Mouse (Mus musculus): Measurements from ENCODE around the gene Polr2f. TPM values are rescaled to one million over a fixed set of nuclear protein-coding genes. Genes with fewer than 3 reads are reported as not detected.
A peak's percentile ranks its signal among the peaks of the same experiment; 100 is the strongest.

The Polr2f gene
- polyA plus RNA-seq, 1 experiment, result 166 TPM

DNA sequence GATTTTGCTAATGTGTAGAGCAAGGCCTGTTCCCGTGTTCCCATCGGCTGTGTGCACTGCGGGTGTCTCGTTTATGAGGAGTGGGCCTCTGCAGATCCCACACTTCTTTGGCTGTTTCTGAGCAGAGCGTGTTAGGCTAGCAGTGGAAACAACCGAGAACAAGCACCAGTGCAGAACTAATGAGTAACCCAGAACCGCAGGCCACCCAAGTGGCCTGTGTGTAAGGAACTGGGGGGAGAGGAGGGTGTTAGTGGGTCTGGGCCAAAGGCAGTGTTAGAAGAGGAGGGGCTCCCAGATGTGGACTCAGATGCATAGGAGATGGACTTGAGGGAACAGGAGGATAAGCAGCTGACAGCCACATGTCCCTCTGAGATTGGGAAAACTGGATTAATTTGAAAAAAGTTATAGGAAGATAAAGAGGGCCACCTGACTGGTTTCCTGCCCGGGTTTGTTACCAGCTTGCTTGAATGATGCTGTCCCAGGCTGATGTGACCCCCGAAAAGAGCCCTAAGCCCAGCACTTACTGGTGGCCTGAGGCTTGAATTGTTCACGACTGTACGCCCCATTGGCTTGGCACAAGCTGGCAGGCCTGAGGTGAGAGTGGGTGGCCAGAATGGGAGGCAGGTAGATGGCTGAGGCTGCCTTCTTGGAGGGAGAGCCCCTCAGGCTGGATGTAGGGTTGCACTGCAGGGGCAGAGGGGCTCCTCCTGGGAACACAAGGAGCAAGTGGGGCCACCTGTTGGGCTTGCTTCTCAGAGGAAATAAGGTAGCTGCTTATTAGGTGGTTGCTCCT lies 4.8 kb upstream of the Polr2f start:
- TF ChIP-seq EP300 (IDR thresholded peaks at IDR 0.05; ENCODE audit: insufficient read depth, low read depth, low read length), result no peak
- TF ChIP-seq CTCF (IDR thresholded peaks at IDR 0.05; ENCODE audit: low read depth, low read length), result no peak
- TF ChIP-seq POLR2A (IDR thresholded peaks at IDR 0.05; ENCODE audit: insufficient read depth, low read length), result no peak
- Histone ChIP-seq H3K36me3 (ENCODE audit: control insufficient read depth, insufficient read depth, low read length, poor library complexity, severe bottlenecking) (no peaks in the 10 kb centered on the region), H3K9me3 (replicated peaks; ENCODE audit: control insufficient read depth, insufficient read depth, low read length, poor library complexity, severe bottlenecking) (no peaks in the 10 kb centered on the region), H3K4me1 (ENCODE audit: control insufficient read depth, insufficient read depth, low read length) (peaks cover 2% of the 10 kb centered on the region), H3K9ac (ENCODE audit: low read depth, poor library complexity, severe bottlenecking) (no peak overlapping the region), H3K27ac (ENCODE audit: insufficient read depth, low read length) (no peak overlapping the region), H3K4me3 (ENCODE audit: low read depth, low read length) (no peak overlapping the region), H3K27me3 (ENCODE audit: control insufficient read depth, insufficient read depth, low read length, poor library complexity, severe bottlenecking) (no peaks in the 10 kb centered on the region)

DNA sequence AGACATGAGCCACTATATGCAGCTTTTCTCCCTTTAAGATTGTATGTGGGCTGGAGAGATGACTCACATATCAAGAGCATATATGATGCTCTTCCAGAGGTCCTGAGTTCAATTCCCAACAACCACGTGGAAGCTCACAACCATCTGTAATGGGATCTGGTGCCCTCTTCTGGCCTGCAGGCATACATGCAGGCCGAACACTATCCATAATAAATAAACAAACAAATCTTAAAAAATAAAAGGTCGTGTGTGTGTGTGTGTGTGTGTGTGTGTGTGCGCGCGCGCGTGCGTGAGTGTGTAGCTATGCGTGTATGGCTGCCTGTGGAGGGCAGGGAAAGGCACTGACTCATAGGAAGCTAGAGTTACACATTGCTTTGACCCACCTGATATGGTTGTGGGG lies 1.2 kb upstream of the Polr2f start:
- Histone ChIP-seq H3K4me1 (ENCODE audit: control insufficient read depth, insufficient read depth, low read length) (peaks cover 2% of the 10 kb centered on the region), H3K9me3 (replicated peaks; ENCODE audit: control insufficient read depth, insufficient read depth, low read length, poor library complexity, severe bottlenecking) (no peaks in the 10 kb centered on the region), H3K36me3 (ENCODE audit: control insufficient read depth, insufficient read depth, low read length, poor library complexity, severe bottlenecking) (peaks cover 7% of the 10 kb centered on the region), H3K27me3 (ENCODE audit: control insufficient read depth, insufficient read depth, low read length, poor library complexity, severe bottlenecking) (no peaks in the 10 kb centered on the region), H3K4me3 (ENCODE audit: low read depth, low read length) (no peak overlapping the region), H3K9ac (ENCODE audit: low read depth, poor library complexity, severe bottlenecking) (no peak overlapping the region), H3K27ac (ENCODE audit: insufficient read depth, low read length) (no peak overlapping the region)
- TF ChIP-seq CTCF (IDR thresholded peaks at IDR 0.05; ENCODE audit: low read depth, low read length) (peak; percentile 51), EP300 (IDR thresholded peaks at IDR 0.05; ENCODE audit: insufficient read depth, low read depth, low read length) (no peak)

DNA sequence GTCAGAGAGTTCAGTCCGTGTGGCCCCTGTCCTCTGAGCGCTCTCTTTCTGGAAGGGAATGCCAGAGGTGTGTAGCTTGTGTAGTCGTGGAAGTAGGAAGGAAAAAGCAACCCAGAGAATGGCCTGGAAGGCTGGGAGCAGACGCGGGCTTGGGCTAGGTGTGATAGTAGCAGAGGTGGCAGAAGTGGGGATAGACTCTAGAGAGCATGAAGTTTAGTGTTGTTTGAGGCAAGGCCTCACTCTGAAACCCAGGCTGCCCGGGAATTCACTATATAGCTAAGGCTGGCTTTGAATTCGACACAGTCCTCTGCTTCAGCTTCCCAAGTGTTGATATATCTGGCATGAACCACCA lies 733 bp downstream of the Polr2f start:
- H3K4me1 ChIP-seq (ENCODE audit: control insufficient read depth, insufficient read depth, low read length), result peaks cover 2% of the 10 kb centered on the region
- no peak overlapping the region for H3K27ac ChIP-seq (ENCODE audit: insufficient read depth, low read length)
- peak overlapping the region; percentile 35 for H3K9ac ChIP-seq (ENCODE audit: low read depth, poor library complexity, severe bottlenecking)

DNA sequence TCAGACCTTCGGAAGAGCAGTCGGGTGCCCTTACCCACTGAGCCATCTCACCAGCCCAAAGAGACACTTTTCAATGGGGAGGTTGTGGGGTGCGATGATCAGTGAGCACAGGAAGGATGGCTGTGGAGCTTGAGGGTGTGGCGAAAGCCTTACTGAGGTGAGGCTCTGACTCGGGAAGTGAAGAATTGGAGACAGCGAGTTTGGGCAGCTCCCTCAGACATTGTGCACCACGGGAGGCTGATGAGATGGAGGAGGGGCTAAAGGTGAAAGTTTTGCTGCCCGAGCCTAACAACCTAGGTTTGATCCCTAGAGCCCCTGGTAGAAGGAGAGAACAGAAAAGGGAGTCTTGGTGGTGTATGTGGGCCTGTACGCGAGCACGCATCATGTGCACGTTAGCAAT lies 2.5 kb downstream of the Polr2f start:
- H3K27ac ChIP-seq (ENCODE audit: insufficient read depth, low read length), result no peak overlapping the region
- no peak overlapping the region for H3K9ac ChIP-seq (ENCODE audit: low read depth, poor library complexity, severe bottlenecking)
- H3K9me3 ChIP-seq (replicated peaks; ENCODE audit: control insufficient read depth, insufficient read depth, low read length, poor library complexity, severe bottlenecking), result no peaks in the 10 kb centered on the region
- peaks cover 32% of the 10 kb centered on the region for H3K36me3 ChIP-seq (ENCODE audit: control insufficient read depth, insufficient read depth, low read length, poor library complexity, severe bottlenecking)
- no peaks in the 10 kb centered on the region for H3K27me3 ChIP-seq (ENCODE audit: control insufficient read depth, insufficient read depth, low read length, poor library complexity, severe bottlenecking)
- H3K4me1 ChIP-seq (ENCODE audit: control insufficient read depth, insufficient read depth, low read length), result peaks cover 2% of the 10 kb centered on the region
- TF ChIP-seq CTCF (IDR thresholded peaks at IDR 0.05; ENCODE audit: low read depth, low read length), result no peak
- TF ChIP-seq EP300 (IDR thresholded peaks at IDR 0.05; ENCODE audit: insufficient read depth, low read depth, low read length), result no peak
- no peak for TF ChIP-seq POLR2A (IDR thresholded peaks at IDR 0.05; ENCODE audit: insufficient read depth, low read length)
- H3K4me3 ChIP-seq (ENCODE audit: low read depth, low read length), result peak overlapping the region; percentile 2

More for the DNA sequence above, 733 bp downstream of the Polr2f start:
- Histone ChIP-seq H3K4me3 (ENCODE audit: low read depth, low read length) (peak overlapping the region; percentile 84), H3K36me3 (ENCODE audit: control insufficient read depth, insufficient read depth, low read length, poor library complexity, severe bottlenecking) (peaks cover 19% of the 10 kb centered on the region), H3K9me3 (replicated peaks; ENCODE audit: control insufficient read depth, insufficient read depth, low read length, poor library complexity, severe bottlenecking) (no peaks in the 10 kb centered on the region), H3K27me3 (ENCODE audit: control insufficient read depth, insufficient read depth, low read length, poor library complexity, severe bottlenecking) (no peaks in the 10 kb centered on the region)
- TF ChIP-seq POLR2A (IDR thresholded peaks at IDR 0.05; ENCODE audit: insufficient read depth, low read length), result no peak
- TF ChIP-seq EP300 (IDR thresholded peaks at IDR 0.05; ENCODE audit: insufficient read depth, low read depth, low read length), result no peak
- no peak for TF ChIP-seq CTCF (IDR thresholded peaks at IDR 0.05; ENCODE audit: low read depth, low read length)

DNA sequence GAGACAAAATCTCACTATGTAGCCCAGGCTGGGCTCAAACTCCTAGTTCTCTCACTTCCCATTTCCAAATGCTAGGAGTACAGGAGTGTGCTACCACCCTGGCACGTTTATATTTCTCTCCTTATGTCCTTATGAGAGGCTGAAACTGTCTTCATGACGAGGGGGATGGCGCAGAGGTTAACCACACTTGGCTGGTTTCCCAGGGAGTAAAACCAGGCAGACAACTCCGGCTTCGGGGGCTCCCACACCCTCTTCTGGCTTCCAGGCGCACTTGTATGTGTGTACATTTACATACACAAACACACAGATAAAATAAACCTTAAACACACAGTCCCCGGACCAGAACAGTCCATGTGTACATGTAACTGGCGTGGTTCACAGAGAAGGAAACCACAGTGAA lies 3.2 kb downstream of the Polr2f start:
- Histone ChIP-seq H3K9ac (ENCODE audit: low read depth, poor library complexity, severe bottlenecking) (no peak overlapping the region), H3K4me3 (ENCODE audit: low read depth, low read length) (no peak overlapping the region), H3K36me3 (ENCODE audit: control insufficient read depth, insufficient read depth, low read length, poor library complexity, severe bottlenecking) (peaks cover 35% of the 10 kb centered on the region), H3K4me1 (ENCODE audit: control insufficient read depth, insufficient read depth, low read length) (peaks cover 2% of the 10 kb centered on the region), H3K27me3 (ENCODE audit: control insufficient read depth, insufficient read depth, low read length, poor library complexity, severe bottlenecking) (no peaks in the 10 kb centered on the region), H3K27ac (ENCODE audit: insufficient read depth, low read length) (no peak overlapping the region), H3K9me3 (replicated peaks; ENCODE audit: control insufficient read depth, insufficient read depth, low read length, poor library complexity, severe bottlenecking) (no peaks in the 10 kb centered on the region)
- TF ChIP-seq POLR2A (IDR thresholded peaks at IDR 0.05; ENCODE audit: insufficient read depth, low read length), result no peak
- TF ChIP-seq EP300 (IDR thresholded peaks at IDR 0.05; ENCODE audit: insufficient read depth, low read depth, low read length), result no peak
- TF ChIP-seq CTCF (IDR thresholded peaks at IDR 0.05; ENCODE audit: low read depth, low read length), result no peak

DNA sequence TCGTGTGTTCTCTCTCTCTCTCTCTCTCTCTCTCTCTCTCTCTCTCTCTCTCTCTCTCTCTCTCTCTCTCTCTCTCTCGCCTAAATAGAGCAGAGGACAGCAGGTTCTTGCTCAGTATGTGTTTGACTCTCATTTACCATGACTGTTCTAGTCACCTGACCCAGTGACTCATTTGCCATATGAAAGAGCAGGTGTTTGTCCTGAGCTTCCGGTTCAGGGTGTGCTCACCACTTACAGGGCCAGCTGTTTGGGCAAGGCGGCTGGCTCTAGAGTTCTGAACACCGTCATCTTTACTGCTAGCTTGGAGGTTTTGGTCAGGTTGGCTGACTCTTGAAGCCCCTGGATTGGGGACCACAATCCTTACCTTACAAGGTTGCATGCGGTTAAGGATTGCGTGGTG lies 4.7 kb downstream of the Polr2f start:
- no peaks in the 10 kb centered on the region for H3K9me3 ChIP-seq (replicated peaks; ENCODE audit: control insufficient read depth, insufficient read depth, low read length, poor library complexity, severe bottlenecking)
- no peaks in the 10 kb centered on the region for H3K27me3 ChIP-seq (ENCODE audit: control insufficient read depth, insufficient read depth, low read length, poor library complexity, severe bottlenecking)
- peak overlapping the region; percentile 2; the same call in 1 of the 2 replicates for H3K27ac ChIP-seq (ENCODE audit: insufficient read depth, low read length)
- H3K36me3 ChIP-seq (ENCODE audit: control insufficient read depth, insufficient read depth, low read length, poor library complexity, severe bottlenecking), result peaks cover 44% of the 10 kb centered on the region
- H3K4me3 ChIP-seq (ENCODE audit: low read depth, low read length), result no peak overlapping the region
- no peak overlapping the region for H3K9ac ChIP-seq (ENCODE audit: low read depth, poor library complexity, severe bottlenecking)
- peaks cover 2% of the 10 kb centered on the region for H3K4me1 ChIP-seq (ENCODE audit: control insufficient read depth, insufficient read depth, low read length)
- no peak for TF ChIP-seq EP300 (IDR thresholded peaks at IDR 0.05; ENCODE audit: insufficient read depth, low read depth, low read length)
- TF ChIP-seq POLR2A (IDR thresholded peaks at IDR 0.05; ENCODE audit: insufficient read depth, low read length), result no peak
- TF ChIP-seq CTCF (IDR thresholded peaks at IDR 0.05; ENCODE audit: low read depth, low read length), result no peak
